Mouse (Mus musculus) regulatory T cell (primary cell): ENCODE data around the gene Slc25a48.

Experiments
- in situ Hi-C: fragments of 300-600 bp; cut with MboI, MseI; formaldehyde crosslinking; loops from one replicate; pipeline ENCODE4 v1.15.1; 2025; ENCODE audit warnings: high pct_unique_total_duplicates

Slc25a48 gene

DNA sequence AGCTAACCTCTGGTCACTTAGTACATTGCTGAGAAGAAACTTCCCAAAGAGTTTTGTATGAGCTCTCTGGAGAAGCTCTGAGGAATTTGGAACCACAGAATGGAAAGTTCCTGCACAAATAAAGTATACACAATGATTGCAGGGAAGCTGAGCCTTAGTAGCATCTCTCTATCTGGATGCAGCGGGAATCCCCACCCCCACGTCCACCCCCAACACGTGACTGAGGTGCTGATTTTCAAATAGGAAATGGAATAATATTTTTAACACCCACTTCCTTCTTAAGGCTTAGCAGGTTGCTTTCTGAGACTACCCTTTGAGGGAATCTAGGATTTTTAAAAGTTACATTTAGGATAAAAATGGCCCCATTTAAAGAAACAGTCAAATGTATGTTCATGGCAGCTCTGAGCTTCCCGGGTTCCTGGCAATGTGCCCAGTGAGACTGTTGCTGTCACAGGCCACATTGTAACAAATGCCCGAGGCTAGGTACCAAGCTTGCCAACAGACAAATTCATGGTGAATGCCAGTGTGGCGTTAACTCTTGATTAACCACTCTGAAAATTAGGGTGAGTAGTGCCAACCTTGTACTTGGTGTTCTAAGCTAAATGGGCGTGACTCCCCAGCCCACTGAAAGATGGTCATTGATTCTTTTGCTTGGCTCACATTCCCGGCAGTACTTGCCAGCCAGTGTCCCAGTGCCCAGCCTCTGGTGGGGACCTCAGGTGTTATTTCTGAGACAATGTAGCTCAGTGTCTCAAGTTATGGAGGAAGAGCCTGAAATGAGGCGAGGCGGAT is 11.3 kb downstream of the Slc25a48 start:
- in situ Hi-C loops: loop anchor here (25.0 kb wide), 1 partner anchor 813 kb away; no protein-coding TSS in a partner anchor

DNA sequence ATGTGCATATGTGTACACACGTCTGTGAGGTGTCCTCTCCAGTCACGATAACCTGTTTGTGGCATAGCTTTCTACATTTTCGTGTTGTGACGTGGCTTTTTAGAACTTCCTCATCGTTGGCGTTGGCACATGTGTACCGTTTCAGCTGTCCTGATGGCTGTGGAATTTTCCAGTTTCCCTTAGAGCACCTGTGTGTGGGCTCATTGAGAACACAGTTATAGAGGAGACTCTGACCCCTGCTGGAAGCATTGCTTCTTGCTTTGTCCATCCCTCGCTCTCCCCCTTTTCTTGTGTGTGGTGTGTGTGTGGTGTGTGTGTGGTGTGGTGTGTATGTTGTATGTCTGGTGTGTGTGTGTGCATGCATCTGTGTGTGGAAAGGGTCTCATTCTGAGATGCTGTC is 11.9 kb downstream of the Slc25a48 start:
- in situ Hi-C loops: loop anchor here (25.0 kb wide), 1 partner anchor 812 kb away; no protein-coding TSS in a partner anchor

DNA sequence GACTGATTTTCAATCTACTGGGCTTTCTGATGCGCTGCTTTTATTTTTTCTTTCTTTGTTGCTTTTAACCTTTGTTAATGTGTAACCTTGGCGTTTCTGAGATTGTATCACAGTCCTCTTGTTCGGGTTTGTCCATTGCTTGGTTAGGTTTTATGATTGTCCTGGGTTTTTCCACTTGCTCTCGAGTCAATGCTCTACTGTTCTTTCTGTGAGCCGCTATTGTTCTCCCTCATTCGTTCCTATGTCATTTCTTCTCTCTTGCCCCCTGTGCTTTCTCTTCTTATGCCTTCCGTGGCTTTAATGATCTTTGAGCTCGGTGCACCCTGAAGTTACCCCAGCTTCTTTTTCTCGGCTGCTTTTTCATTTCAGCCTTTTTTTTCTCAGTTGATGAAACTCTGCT is 19.8 kb downstream of the Slc25a48 start:
- in situ Hi-C loops: loop anchor here (25.0 kb wide), 1 partner anchor 804 kb away; no protein-coding TSS in a partner anchor

DNA sequence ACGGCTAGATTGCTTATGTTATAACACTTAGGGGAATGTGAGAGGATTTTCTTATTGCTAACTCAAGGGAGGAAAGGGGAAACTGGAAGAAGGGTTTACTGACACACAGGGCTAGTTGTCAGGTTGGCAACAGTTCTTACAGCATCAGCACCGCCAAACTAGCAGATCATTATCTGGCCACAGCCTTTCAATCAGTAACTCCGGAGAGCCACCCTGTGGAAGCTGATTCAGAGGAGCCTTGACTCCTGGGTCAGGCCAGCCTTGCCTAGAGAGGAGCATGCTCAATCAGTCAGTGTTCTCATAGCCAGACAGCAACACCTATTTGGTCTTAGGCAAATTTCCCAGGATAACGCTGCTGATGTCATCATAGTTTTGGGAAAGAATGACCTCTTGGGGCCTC is 23.3 kb downstream of the Slc25a48 start:
- in situ Hi-C loops: loop anchor here (25.0 kb wide), 1 partner anchor 801 kb away; no protein-coding TSS in a partner anchor

DNA sequence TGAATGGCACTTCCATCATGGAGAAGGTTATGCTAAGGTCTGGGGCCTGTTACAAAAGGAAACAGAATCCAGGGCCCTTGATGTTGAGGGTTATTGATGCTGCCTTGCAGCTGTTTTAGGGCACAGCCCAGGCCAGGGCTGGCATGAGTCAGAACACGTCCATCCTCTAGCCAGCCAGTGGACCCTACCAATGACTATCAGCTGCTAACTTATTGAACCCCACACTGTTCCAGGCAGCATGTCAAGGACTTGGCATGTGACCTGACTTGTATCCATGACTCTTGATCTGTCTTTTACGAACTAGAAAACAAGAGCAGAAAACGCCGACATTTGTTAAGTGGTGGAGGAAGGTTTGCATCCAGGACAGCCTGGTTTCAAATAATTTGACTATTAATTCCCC is 24.6 kb downstream of the Slc25a48 start:
- in situ Hi-C loops: loop anchor here (25.0 kb wide), 1 partner anchor 800 kb away; no protein-coding TSS in a partner anchor

DNA sequence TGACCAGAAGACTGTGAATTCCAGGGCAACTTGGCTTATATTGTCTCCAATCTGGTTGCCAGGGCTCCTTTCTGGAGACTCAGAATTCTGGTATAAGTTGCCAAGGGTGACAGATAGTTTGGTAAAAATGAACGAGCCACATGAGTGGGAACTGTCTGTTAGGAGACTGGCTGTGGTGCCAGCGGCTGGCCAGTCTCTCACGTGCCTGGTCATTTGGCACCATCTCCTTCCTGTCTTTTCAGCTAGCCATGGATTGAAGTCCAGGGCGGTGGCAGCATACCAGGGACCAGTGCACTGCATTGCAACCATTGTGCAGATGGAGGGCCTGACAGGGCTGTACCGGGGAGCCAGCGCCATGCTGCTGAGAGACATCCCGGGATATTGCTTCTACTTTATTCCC is 25.1 kb downstream of the Slc25a48 start:
- in situ Hi-C loops: loop anchor here (25.0 kb wide), 1 partner anchor 799 kb away; no protein-coding TSS in a partner anchor

DNA sequence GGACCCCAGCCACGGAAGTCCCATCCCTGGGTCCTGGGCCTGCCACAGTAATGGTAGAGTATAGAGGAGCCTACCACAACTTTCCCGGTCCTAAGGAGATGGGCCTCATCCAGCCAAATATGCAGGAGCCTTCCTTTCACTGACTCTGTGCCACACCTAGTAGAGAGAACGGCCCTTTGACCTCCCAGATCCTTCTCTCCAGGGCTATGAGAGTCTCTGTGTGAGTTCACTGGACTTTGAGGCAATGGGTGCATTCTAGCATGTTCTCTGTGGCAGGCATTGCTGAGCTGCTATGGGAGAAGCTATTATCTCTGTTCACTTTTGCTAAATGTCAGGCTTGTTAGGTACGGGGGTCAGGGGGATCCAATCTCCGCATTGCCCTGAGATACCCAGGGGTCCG is 25.6 kb downstream of the Slc25a48 start:
- in situ Hi-C loops: loop anchor here (25.0 kb wide), 1 partner anchor 799 kb away; no protein-coding TSS in a partner anchor

DNA sequence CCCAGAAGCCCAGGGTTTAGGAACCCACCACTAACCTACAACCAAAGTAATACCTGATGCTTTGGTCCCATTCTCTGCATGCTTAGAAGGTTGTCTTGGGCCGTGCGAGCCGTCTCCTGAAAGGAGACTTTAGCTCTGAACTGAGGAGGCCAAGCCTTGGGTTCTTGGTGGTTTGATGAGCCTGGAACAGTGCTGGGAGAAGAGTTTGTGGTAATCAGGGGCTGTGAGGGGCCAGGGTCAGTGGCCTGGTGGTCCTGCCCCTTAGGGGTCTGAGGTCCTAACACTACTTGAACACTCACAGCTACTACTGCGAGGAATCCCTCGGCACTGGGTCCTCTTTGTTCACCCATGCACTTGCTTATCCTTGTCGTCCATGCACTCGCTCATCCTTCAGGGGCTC is 29.6 kb downstream of the Slc25a48 start:
- in situ Hi-C loops: loop anchor here (25.0 kb wide), 1 partner anchor 795 kb away; no protein-coding TSS in a partner anchor

DNA sequence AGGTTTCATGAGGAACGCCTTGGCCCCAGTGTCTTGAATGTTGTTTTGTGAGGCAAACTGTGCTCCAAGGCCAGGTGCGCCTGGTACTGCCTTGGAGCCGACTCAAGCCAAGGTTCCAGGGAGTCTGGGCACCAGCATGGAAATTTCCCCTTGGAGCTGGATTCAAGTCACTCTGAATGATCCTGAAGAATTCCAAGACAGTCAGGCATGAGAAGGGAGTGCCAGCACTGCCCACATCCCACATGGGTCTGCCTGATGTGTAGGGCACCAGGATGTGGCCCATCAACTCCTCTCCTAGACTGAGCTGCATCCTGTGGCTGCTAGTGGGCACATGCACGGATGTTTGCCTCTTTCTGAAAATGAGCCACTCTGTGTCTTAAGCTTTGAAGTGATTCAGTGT is 30.4 kb downstream of the Slc25a48 start:
- in situ Hi-C loops: loop anchor here (25.0 kb wide), 1 partner anchor 794 kb away; no protein-coding TSS in a partner anchor

DNA sequence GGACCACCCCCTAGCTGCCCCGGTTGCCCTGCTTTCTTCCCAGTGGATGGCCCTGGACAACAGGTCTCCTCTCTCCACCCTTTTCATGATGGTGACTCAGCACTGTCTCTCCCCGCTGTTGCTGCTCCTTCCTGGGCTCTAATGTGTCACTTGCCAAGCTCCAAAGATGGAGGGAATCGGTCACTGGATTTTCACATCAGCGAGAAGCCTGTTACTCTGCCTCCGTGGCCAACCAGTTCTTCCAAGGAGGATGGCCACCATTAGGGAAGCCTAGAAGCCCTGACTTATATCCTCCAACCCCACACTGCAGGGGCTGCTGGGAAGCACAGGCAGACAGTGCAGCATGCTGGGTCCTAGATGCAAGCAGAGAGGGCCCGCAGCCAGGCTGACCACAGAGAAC is 33.1 kb downstream of the Slc25a48 start:
- in situ Hi-C loops: loop anchor here (5.0 to 25.0 kb wide), 4 partner anchors 81 to 791 kb away; partner anchors contain the start of gene Gm45623

DNA sequence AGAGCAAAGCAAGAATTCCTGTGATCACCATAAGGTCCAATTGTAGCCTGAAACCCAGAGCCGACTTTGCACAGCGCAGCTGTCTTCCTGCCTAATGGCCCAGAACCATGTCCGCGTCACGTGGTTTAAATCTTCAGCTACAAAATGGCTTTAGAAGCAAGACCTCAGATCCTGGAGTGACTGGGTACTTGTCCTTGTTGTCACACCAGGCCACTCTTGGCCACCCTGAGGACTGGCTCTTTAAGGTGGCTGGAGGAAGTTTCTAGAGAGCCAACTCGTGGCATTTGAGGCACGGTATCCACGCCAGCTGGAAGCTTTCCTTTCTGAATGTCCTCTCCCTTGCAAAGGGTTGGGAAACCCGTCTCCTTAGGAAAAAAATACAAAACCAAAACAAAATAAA is 33.8 kb downstream of the Slc25a48 start:
- in situ Hi-C loops: loop anchor here (5.0 to 25.0 kb wide), 4 partner anchors 80 to 790 kb away; partner anchors contain the start of gene Gm45623

DNA sequence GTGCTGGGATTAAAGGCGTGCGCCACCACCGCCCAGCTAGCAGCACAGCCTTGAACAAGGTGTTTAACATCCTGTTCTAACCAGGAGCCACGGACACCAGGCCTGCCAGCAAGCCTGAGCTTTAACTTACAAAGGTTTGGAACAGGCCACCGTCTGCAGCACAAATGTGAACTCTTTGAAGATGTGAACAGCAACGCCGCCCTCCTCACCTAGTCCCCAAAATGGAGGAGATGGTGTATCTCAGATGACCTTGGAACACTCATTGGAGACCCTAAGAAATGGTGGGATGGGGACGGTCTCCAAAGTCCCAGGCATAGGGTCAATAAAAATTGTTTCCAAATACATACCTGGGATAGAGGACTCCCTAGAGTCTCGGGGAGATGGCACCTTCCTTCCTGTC is 34.5 kb downstream of the Slc25a48 start:
- in situ Hi-C loops: loop anchor here (5.0 to 25.0 kb wide), 4 partner anchors 80 to 790 kb away; partner anchors contain the start of gene Gm45623

DNA sequence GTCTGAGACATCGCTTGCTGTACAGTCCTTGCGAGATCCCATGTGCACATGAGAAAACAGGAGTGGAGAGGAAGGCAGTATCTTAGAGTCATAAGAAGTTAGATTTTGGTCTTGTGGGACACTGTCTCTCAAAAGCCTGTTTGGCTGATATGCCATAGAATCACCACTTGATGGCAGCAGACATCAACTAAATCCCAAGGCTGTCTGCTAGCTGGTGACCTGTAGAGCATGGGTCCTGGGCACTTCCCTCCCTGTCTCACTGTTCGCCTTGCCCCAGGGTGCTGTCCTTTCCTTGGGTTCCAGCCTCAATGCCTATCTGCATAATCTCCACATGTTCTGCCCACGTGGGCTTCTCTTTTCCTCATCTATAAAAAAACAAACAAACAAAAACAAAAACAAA is 37.2 kb downstream of the Slc25a48 start:
- in situ Hi-C loops: loop anchor here (5.0 kb wide), 1 partner anchor 47 kb away; the partner anchor contains the start of gene Fbxl21

DNA sequence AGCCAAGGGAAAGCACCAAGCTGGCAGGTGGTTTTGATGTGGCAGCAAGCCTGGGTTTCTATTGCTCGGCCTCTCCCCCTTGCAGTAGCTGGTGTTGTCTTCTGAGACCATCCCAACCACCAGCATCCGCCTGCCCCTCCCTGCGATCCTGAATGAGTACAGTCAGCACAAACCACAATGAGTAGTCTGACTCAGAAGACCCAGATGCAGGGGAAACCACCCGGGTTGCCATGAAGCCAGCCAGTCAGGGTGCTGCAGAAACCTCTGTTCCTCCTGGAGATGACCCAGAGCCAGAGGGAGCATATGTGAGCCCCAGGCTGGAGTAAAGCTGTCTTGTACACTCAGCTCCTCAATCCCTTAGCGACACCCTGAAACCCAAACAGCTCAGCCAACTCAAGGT is 38.6 kb downstream of the Slc25a48 start:
- in situ Hi-C loops: loop anchor here (5.0 kb wide), 1 partner anchor 46 kb away; the partner anchor contains the start of gene Fbxl21

DNA sequence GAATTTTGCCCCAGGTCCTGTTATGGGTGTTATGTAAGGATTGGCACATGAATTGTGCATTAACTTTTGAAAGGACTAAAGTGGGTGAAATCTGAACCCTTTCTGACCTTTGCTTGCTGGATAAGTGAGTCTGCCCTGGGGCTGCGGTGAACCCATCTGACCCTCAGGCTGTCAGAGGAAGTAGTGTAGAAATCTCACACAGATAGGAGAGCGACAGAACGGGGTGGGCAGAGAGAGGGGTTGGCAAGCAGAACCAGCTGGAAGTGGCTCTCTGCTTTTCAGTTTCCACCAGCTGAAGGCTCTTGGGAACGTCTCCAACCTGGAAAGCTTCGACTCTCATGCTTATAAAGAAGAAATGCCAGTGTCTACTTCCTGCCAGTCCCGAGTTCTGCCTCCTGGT is 39.1 kb downstream of the Slc25a48 start:
- in situ Hi-C loops: loop anchor here (5.0 kb wide), 1 partner anchor 45 kb away; the partner anchor contains the start of gene Fbxl21

DNA sequence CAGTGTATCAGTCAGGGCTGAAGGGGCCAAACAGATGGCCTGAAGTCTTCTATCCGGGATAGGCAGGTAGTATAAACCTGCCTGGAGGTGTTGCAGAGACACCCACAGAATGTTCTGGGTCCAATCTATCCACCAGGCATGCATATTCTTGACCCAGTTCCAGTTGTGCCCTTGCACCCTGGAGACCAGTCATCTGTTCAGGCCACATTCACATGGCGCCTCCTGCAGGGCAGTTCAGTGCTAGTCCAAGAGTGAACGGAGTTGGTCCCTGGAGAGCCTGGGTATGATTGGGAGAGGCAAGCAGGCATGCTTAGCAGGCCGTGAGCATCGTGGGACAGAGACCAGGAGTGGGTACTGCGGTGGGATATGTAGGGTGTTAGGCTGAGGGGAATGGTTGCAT is 39.9 kb downstream of the Slc25a48 start:
- in situ Hi-C loops: loop anchor here (5.0 kb wide), 1 partner anchor 44 kb away; the partner anchor contains the start of gene Fbxl21

DNA sequence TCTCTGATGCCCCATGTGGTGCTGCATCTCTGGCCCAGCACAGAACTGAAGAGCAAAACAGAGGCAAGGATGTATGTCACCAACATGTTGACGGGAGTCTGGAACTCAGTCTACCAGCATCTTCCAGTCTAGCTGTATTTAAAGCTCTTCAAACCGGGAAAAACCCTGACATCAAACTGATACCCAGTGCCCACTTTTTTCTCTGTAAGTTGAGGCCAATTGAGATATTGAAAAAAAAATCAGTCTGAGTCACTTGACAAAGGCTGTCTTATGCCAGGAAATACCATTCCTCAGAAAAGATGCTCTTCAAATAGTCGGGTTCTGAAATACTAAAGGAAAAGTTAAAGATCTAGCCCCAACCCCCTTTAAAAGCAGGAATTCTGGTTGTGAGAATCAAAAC is 44.0 kb downstream of the Slc25a48 start, which contains the start of gene Il9:
Il9 (minus strand) TSS at position 101 of the 400 bp plus-strand sequence.
- in situ Hi-C loops: no loop called here

DNA sequence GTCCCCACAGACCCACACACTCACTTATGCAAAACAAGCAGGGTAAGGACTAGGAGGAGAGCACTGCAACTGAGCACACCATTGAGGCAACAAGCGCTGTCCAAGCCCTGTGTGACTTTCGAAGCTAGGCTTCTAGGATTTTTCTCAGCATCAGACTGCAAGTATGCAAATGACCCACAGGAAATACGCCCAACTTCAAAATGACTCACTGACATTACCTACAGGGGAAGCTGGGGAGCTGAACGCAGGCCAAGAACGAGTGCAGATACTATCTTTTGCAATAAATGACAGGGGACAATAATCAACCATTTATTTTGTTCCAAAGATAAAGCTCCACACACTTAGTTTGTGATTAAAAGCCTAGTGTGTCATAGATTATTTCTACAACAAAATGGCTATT is 49.9 kb downstream of the Slc25a48 start:
- in situ Hi-C loops: no loop called here

DNA sequence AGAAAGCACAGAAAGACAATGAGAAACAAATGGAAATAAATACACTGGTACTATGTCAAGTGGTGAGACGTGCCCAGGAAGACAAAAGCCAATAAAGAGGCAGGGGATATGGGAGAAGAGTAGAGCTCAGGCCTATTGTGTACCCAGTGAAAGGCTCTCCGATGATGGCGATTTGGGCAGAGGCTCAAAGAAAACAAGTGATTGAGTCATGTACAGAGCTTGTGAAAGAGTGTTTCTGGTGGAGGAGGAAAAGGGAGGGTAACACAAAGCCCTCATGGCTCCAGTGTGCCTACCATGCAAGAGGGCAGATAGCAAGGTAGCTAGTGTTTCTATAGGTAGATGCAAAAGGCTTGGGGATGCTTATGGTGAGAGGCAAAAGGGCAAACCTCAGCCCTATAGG is 56.3 kb downstream of the Slc25a48 start:
- in situ Hi-C loops: no loop called here

DNA sequence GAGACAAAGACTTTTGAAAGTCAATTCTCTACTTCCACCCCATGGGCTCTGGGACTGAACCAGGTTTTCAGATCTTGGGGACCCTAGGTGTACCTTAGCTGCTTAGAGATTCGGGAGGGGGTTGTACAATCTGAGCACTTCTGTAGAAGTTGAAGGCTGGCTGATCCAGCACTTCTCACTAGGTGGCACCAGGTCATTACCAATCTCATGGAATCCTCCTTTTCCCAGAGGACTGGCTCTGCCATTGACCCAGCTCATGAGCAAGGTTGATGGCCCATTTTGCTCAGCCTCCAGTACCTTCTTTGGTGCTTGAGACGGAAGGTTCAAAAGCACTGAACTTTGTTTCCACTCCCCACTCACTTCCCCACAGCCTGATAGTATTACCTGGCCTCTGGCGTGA is 62.0 kb downstream of the Slc25a48 start:
- in situ Hi-C loops: no loop called here

DNA sequence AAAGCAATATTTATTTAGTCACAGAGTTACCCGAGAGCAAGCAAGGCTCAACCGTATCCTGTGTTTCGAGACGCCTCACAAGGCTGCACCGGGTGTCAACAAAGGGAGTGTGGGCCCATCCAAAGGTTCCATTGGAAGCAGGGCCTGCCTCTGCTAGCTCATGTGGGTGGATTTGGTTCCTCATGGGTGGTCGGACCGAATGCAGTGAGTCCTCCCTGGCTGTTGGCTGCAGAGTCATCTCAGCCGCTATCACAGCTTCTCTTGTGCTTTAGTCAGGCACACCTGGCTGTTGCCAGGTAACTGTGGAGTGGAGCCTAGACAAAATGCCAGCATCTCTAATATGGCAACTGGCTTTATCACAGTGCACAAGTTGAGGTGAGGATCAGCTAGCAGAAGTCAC is 62.5 kb downstream of the Slc25a48 start:
- in situ Hi-C loops: no loop called here

DNA sequence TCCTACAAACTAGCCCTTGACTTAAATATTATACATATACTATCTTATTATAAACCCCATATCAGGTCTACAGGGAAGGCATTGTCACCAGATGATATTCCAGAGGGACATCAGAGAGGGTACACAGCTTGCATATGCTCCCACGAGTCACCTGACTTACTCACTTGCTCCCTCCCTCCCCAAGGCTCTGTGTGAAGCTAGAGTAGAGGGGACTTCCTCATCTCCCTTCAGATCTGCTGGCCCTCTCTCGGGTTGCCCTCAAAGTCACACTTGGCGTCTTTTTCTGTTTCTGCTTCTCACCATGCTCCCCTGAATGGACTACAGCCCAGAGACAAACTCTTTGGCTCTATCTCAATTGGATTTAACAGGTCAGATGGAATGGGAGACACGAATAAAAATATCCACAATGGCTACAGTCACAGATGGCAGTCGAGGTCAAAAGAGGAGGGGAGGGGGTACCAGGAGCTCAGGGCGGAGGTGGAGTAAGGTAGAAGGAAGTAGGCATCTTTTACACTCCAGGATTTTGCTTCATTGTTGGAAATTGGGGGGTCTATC is 63.8 kb downstream of the Slc25a48 start:
- in situ Hi-C loops: no loop called here
